Mouse (Mus musculus): Measurements from ENCODE around the gene Grk1.
A peak's percentile ranks its signal among the peaks of the same experiment; 100 is the strongest.

The Grk1 gene

DNA sequence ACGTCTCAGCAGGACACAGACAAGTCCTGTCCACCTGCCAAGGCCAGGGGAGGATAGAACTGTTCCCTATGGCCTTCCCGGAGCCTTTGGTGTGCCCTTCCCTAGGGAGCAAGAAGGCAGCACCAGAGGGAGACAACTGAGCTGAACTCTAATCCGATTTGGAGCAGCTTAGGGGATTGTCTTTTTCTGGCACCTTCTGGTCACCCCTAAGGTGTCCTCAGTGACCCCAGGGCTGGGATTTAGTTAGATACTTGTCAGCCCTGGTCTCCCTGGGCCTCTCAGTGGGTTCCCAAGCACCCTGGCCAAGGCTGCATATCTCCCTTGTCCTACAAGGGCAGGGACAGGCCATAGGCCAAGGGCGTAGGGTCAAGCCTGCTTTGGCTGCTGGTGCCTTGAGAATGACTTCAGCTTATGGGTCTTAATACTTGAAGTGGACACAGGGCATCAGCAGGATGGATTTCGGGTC lies at the start of gene Grk1:
Gene Grk1 (plus strand): TSS at position 416 of the 466 bp plus-strand sequence.
- DNase-seq (ENCODE audit: low spot score in 2 of 2) = no peak

GRCm38 (mm10) chr8:13356221-13356620 lies 48.7 kb upstream of the Grk1 start:
- no peak for DNase-seq (ENCODE audit: low spot score in 2 of 2)

GRCm38 (mm10) chr8:13356681-13357080 lies 48.2 kb upstream of the Grk1 start:
- peak; percentile 37 to 48 for DNase-seq (ENCODE audit: low spot score in 2 of 2)

DNA sequence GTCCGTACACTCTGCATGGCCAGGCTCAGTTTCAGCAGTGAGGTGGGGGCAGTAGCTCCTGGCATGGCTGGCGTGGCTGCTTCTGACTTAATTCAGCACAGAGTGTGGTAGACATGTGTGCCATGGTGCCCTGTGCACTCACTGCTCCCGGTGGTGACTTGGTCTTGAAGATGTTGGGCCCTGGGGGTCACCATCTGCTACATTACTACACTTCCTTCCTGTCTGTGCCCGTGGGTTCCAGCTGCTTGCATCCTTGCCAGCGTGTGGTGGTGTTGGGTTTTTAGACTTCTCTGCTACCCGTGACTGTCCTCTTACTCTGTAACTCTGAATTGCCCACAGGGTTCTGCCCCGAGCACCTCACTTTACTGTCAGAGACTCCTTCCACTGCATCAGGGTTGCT lies 44.7 kb upstream of the Grk1 start:
- DNase-seq (ENCODE audit: low spot score in 2 of 2) = no peak

DNA sequence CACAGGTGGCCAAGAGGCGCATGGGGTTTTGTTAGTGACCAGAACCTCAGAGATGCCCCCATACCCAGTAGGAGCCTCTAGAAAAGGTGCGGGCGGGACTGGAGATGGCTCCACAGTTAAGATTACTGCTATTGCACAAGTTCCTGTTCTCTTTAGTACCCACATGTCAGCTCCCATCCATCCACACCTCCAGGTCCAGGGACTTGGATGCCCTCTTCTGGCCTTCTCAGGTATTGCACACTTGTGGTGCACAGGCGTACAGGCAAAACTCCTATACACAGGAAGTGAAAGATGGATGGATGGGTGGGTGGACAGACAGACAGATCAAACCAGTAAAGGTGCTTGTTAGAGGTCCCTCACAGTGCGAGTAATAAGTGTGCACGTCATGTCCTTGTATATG lies 43.0 kb upstream of the Grk1 start:
- no peak for DNase-seq (ENCODE audit: low spot score in 2 of 2)

DNA sequence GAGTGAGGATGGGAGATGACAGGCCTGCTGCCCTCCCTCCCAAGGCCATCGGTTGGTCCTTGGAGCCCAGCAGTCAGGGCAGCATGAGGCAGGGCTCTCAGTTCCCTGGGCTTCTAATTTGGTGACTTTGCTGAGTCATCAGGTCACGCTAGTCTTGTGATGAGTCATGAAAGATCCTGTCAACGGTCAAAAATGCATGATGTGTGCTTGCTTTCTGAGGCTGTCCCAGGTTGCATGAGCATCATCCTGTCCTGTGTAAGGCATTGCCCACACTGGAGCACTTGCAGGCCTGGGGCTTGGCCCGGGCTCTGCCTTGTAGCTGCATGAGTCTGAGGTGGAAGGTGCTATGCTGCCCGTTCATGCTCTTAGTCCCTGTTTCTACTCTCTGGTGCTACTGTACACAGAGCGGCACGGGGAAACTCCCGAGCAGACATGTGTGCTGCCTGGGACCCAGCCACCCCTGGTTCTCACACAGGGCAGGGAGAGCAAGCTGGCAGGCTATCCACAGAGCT lies 31.7 kb upstream of the Grk1 start:
- DNase-seq (ENCODE audit: low spot score in 2 of 2) = no peak

- DNase-seq (ENCODE audit: low spot score in 2 of 2) = no peak
Measured at GRCm38 (mm10) chr8:13381630-13382029, 23.3 kb upstream of the Grk1 start.

GRCm38 (mm10) chr8:13382536-13382935 lies 22.3 kb upstream of the Grk1 start:
- no peak for DNase-seq (ENCODE audit: low spot score in 2 of 2)

DNA sequence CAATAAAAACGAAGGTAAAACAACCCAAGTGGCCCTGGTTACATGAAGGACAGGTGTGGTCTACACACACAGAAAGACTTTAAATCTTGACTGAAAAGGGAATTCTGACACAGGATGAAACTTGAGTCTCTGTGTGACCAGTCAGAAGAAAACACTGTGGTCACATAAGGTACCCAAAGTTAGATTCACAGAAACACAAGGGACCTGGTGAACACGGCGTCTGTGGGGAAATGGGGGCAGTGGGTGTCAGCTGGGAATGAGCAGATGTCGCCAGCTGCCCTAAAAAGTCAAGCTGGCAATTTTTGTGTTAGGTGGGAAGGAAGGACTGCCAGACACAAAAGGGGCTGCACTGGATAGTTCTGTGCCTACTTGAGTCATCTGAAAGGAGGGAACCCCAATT lies 21.9 kb upstream of the Grk1 start:
- no peak for DNase-seq (ENCODE audit: low spot score in 2 of 2)

DNA sequence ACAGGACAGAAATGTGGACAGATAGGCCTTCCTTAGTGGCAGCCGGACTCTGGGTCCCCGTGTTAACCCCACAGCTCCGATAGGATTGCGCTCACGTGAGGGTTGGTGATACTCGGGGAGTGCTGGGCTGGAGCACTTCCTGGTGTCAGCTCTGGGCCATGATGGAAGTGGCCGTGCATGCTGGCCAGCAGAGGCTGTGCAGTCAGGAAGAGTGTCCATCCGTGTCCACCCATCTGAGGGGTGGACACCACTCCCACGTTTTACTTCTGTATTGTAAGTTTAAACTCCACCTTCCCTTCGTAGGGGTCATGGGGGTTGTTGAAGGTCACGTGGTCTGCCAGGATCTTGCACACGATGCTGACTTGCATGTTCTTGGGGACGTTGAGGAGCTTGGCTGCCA lies 18.5 kb upstream of the Grk1 start:
- no peak for DNase-seq (ENCODE audit: low spot score in 2 of 2)

DNA sequence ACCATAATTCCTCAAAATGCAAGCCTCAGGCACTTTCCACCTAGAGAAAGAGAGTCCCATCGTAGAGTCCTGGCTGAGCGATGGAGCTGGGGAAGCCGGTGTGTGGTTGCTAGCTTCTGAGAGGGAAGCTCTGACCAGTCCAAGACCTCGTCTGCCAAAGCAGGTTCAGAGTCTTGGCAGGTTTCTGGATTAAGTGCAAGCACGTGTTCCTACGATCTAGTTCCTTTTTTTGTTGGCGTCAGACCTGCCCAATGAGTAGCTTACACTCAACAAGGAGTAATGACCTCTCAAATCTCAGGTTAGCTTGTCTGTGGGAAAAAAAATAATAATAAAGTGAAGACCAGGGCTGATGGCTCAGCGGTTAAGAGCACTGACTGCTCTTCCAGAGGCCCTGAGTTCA lies 17.2 kb upstream of the Grk1 start:
- DNase-seq (ENCODE audit: low spot score in 2 of 2) = no peak

GRCm38 (mm10) chr8:13388744-13389143 lies 16.1 kb upstream of the Grk1 start:
- DNase-seq (ENCODE audit: low spot score in 2 of 2) = no peak

- DNase-seq (ENCODE audit: low spot score in 2 of 2) = no peak
Measured at GRCm38 (mm10) chr8:13393869-13394268, 11.0 kb upstream of the Grk1 start.

DNA sequence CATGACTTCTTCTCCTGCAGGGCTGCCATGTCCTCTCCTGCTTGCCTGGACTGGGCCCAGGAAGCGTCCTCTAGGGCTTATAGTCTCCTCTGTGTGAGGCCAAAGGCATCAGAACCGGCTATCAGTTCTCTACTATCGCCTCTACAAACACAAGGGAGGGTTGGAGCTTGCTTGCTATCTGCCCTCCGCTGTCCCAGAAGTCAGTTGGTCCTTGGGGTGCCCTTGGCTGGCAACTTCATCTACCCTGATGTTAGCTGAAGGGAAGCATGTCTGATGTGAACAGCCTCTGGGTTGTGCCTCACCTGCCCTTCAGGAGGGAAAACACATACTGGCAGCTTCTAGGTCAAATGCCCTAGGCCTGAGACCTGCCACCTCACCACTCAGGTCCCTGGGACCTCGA lies 8.2 kb upstream of the Grk1 start, which contains the start of gene Atp4b:
Gene Atp4b (minus strand): TSS at position 101 of the 400 bp plus-strand sequence.
- no peak for DNase-seq (ENCODE audit: low spot score in 2 of 2)

GRCm38 (mm10) chr8:13403517-13403916 lies 1.4 kb upstream of the Grk1 start:
- DNase-seq (ENCODE audit: low spot score in 2 of 2) = no peak

DNA sequence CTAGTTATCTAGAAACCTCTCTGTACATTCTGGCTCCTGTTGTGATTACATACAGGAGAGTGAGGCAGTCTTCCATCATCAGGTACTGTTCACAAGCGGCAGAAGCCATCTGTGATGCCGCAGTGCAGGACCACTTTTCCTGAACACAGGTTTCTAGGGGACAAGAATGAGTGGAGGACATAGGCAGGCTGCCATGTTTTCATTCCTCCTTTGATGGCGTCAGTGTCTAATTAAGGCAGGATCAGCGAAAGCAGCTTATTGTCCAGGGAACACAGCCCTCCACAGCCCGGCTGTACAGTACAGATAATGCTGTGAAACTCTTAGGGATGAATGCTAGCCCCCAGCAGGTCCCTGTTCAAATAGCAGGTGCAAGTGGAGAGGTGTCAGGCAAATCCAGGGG lies 1.1 kb downstream of the Grk1 start:
- no peak for DNase-seq (ENCODE audit: low spot score in 2 of 2)

DNA sequence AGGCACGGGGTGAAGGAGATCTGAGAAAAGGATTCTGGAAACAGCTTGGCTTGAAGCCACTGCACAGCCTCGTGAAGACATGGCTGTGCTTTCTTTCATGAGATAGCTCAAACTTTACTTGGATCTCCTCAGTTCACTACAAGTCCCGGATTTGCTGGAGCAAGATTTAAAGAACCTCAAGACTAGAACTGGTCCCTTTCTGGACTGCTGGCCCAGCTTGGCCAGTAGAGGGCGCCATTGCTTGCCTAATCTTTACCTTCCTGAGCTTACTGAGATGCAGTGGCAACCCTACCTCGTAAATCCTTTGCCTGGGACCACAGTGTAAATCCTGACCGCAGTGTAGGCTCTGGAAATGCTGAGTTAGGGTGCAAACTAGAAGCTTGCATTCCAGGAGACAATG lies 6.7 kb downstream of the Grk1 start:
- DNase-seq (ENCODE audit: low spot score in 2 of 2) = no peak

DNA sequence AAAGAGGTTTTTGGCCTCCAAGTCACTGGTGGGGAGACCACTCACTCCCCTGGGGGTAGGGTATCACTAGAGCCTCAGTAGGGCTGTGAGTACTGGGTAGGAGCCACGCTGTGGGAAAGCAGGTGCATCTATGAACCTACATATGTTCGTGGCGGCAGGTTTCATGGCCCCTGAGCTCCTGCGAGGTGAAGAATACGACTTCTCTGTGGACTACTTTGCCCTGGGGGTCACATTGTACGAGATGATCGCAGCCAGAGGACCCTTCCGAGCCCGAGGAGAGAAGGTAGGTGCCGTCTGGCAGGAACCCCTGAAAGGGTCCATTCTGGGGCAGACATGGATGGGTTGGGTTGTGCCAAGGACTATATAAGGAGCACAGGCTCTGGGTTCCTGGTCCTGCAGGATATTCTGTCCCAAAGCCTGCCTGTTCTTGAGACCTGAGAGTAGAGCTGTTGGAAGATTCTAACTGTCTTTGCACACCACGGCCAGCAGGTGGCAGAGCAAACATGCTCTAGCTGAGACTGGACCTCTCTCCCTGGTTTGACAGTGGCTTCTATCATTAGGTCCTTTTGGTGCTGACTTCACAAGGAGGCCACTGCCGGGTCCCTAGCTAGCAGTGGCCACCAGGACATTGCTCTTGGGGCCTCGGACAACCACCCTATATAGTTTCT lies 8.1 kb downstream of the Grk1 start:
- DNase-seq (ENCODE audit: low spot score in 2 of 2) = no peak

DNA sequence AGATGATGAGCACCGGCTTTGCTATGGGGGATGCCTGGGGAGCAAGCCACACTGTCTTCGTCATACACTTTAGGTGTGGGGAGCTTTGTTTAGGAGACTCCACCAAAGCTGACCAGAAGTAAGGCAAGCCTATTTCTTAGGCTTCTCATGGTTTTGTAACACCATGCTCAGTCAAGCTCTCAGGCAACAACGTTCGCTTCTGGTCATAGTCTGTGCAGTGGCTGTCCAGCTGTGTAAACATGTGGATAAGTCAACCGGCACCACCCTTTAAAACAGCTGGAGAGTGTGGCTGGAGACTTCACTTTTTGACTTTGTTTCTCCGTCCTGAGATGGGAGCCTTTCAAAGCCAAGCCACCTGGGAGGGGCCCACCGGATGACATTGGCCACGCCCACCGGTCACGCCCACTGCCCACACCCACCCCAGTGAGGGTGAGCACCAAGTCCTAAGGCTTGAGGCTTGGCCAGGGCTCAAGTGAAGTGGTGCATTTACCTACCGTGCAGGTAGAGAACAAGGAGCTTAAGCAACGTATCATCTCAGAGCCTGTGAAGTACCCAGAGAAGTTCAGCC lies 9.0 kb downstream of the Grk1 start:
- no peak for DNase-seq (ENCODE audit: low spot score in 2 of 2)

- DNase-seq (ENCODE audit: low spot score in 2 of 2) = no peak
Measured at GRCm38 (mm10) chr8:13415879-13416278, 11.0 kb downstream of the Grk1 start.

DNA sequence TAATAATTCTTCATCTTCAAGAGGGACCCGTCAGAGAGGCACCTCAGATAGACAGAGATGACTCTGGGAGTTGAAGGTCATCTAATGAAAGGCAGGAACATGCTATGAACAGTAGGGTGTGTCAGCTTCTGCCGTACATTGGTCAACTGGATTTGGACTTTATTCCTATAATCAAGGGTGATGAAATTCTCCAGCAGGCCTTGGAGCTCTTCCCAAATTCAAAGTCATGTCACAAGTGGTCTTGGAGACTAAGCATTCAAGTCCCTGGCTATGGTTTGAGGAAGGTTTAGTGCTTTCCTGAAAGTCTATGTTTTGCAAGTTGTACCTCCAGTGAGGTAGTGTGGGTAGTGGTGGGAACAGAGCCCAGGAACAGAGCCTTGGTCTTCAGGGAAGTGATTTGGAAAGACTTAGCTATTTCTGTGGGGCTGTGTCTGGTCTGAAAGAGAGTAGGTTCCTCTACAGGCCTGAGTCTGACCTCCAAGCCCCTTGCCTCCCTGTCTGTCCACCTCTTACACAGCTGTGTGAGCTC lies 14.3 kb downstream of the Grk1 start:
- DNase-seq (ENCODE audit: low spot score in 2 of 2) = no peak

DNA sequence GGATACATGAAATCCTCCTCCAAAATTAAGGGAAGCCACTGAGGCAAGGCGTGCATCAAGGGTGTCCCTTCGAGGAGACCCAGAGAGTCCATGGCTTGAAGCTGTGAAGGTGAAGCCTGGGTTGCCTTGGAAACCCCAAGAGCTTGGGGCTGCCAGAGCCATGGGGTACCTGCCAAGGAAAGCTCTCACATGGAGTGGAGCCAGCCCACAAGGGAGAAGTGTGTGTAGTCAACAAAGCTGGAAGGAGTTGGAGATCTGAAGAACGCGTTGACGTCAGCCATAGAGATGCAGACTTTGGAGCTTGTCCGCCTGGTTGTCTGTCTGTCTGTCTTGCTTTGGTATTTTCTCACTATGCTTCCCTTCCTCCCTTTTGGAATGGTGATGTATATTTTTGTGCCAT lies 16.1 kb downstream of the Grk1 start:
- DNase-seq (ENCODE audit: low spot score in 2 of 2) = no peak

DNA sequence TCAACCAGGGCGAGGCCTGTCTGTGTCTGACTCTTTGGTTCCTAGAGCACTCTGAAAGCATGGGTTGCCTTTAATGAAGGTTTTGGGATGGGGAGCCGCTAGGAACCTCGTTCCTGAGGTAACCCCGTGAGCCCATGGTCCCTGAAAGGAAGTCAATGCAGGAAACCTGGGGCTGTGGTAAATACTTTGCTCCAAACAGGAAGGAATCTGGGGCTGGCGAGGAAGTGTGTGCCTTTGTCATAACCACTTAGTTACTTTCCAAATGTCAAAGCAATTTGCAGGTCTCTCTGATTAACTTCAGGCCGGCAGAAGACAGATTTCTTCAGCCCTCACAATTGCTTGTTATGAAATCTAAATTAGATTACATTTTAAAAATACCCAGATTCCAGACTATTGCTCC lies 22.5 kb downstream of the Grk1 start:
- DNase-seq (ENCODE audit: low spot score in 2 of 2) = no peak
